Mouse (Mus musculus): Measurements from ENCODE around the gene Cbx2.

DNA sequence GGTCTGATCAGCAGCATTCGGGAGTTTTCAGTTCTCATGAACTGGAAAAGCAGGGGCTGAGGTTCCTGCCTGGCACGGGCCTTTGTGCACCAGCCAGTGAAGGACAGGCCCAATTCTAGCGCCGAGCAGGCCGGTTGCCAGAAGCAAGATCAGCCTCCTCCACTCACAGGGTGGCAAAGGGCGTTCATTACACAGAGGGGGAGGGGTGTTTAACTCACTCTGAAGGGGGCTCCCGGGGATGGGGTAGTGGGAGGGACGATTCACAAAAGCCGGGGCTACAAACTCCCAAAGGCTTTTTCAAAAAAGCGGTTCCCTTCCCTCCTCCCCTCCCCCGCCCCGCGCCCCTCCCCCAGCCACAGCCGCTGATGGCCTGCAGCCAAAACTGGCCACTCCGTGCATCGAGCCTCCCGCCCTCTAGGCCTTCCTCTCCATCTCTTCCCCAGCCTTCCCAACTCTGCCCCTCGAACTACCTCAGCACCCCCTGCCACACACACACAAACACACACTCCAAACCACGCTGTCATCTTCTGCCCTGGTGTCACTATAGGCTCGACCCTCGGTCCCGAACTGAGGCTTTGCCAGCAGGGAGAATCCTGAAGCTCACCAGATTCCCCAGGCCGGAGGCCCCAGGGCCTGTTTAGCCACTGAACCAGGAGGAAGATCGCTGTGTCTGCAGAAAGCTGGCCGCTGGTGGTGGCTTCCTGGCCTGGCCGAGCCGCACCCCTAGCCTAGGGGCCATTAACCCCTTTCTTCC is 56.1 kb downstream of the Cbx2 start:
- TF ChIP-seq CTCF (IDR thresholded peaks at IDR 0.05; ENCODE audit: low read depth) (no peak), EP300 (IDR thresholded peaks at IDR 0.05; ENCODE audit: low read depth) (no peak)
